Mouse (Mus musculus) spleen, adult 2 months (tissue): Measurements from ENCODE around the gene Syt16. TPM values are rescaled to one million over a fixed set of nuclear protein-coding genes. Genes with fewer than 3 reads are reported as not detected.

Source experiments
- DNase-seq, 2 experiments: peaks; one replicate each; pipeline versions ENCODE4 v3.0.0 to v3.0.0-alpha.2; 2012 to 2021; ENCODE audit warnings: low spot score in 2 of 2, low read depth in 1 of 2
- H3K27ac ChIP-seq: fragments of 200-500 bp; 2 replicates; pipeline ENCODE4 v1.5.1; 2012; ENCODE audit warnings: low read length, inconsistent platforms; ENCODE audit not compliant: insufficient read depth
- H3K27me3 ChIP-seq: fragments of 200-500 bp; 2 replicates; pipeline ENCODE4 v1.6.1; 2012; ENCODE audit warnings: mild to moderate bottlenecking, moderate library complexity, low read length, inconsistent platforms; ENCODE audit not compliant: control insufficient read depth, insufficient read depth
- H3K36me3 ChIP-seq: fragments of 200-500 bp; 2 replicates; pipeline ENCODE4 v1.6.1; 2012; ENCODE audit warnings: mild to moderate bottlenecking, low read length, inconsistent platforms; ENCODE audit not compliant: control insufficient read depth, insufficient read depth
- H3K4me1 ChIP-seq: fragments of 200-500 bp; 2 replicates; pipeline ENCODE4 v1.6.1; 2011; ENCODE audit warnings: inconsistent platforms; ENCODE audit not compliant: control insufficient read depth, insufficient read depth, insufficient read length
- H3K4me3 ChIP-seq: fragments of 200-500 bp; 2 replicates; pipeline ENCODE4 v1.5.1; 2011; ENCODE audit warnings: mild to moderate bottlenecking, inconsistent platforms; ENCODE audit not compliant: insufficient read depth, insufficient read length; ENCODE audit errors: extremely low read depth
- CTCF ChIP-seq: fragments of 200-500 bp; IDR thresholded peaks from 2 replicates; pipeline ENCODE4 v1.5.1; 2011; ENCODE audit warnings: mild to moderate bottlenecking, inconsistent platforms; ENCODE audit not compliant: insufficient read depth, insufficient read length, insufficient replicate concordance; ENCODE audit errors: extremely low read depth
- POLR2A ChIP-seq: fragments of 200-500 bp; IDR thresholded peaks from 2 replicates; pipeline ENCODE4 v1.6.1; 2011; ENCODE audit warnings: low read depth, low read length, inconsistent platforms
- WGBS: fragments of 180-500 bp; shearing (Covaris S2); methylation state at CpG from one replicate; pipeline ENCODE4 v1.1.7; 2018; 5-methylcytosine and 5-hydroxymethylcytosine counted together
- polyA plus RNA-seq: library from polyadenylated mRNA; depleted of rRNA; stranded (reverse); fragments of >200 nt; gene quantifications from 2 replicates; pipeline ENCODE4 v1.2.3, GENCODE M21; 2012

The Syt16 gene
- polyA plus RNA-seq, 1 experiment, result not detected

- TF ChIP-seq POLR2A, result no peak
- no peak for TF ChIP-seq CTCF
- 69% methylated on average over 17 of the region's 17 CpGs for WGBS
- no peak for DNase-seq
Observed at GRCm38 (mm10) chr12:74184596-74184995, 187.1 kb downstream of the Syt16 start.

GRCm38 (mm10) chr12:74188243-74188785 lies 190.9 kb downstream of the Syt16 start:
- no peak overlapping the region for H3K27ac ChIP-seq
- 87% methylated on average over 11 of the region's 11 CpGs for WGBS
- no peak for TF ChIP-seq CTCF
- TF ChIP-seq POLR2A, result no peak
- no peak for DNase-seq
- H3K36me3 ChIP-seq, result no peaks in the 10 kb centered on the region
- H3K4me1 ChIP-seq, result no peaks in the 10 kb centered on the region
- no peaks in the 10 kb centered on the region for H3K27me3 ChIP-seq
- no peak overlapping the region for H3K4me3 ChIP-seq

More at GRCm38 (mm10) chr12:74184596-74184995, 187.1 kb downstream of the Syt16 start:
- no peak overlapping the region for H3K4me3 ChIP-seq
- no peaks in the 10 kb centered on the region for H3K27me3 ChIP-seq
- no peaks in the 10 kb centered on the region for H3K4me1 ChIP-seq
- no peaks in the 10 kb centered on the region for H3K36me3 ChIP-seq
- H3K27ac ChIP-seq, result no peak overlapping the region

GRCm38 (mm10) chr12:74188815-74189214 lies 191.4 kb downstream of the Syt16 start:
- TF ChIP-seq CTCF, result no peak
- no peak for TF ChIP-seq POLR2A
- DNase-seq, result no peak
- Histone ChIP-seq H3K27ac (no peak overlapping the region), H3K4me1 (no peaks in the 10 kb centered on the region), H3K36me3 (no peaks in the 10 kb centered on the region), H3K27me3 (no peaks in the 10 kb centered on the region), H3K4me3 (no peak overlapping the region)
- 74% methylated on average over 7 of the region's 7 CpGs for WGBS

- no peak for DNase-seq
- WGBS, result 90% methylated on average over 4 of the region's 4 CpGs
- Histone ChIP-seq H3K27me3 (no peaks in the 10 kb centered on the region), H3K4me3 (no peak overlapping the region), H3K4me1 (no peaks in the 10 kb centered on the region), H3K36me3 (no peaks in the 10 kb centered on the region), H3K27ac (no peak overlapping the region)
- TF ChIP-seq CTCF (no peak), POLR2A (no peak)
Observed at GRCm38 (mm10) chr12:74189840-74190239, 192.4 kb downstream of the Syt16 start.

- Histone ChIP-seq H3K4me1 (no peaks in the 10 kb centered on the region), H3K36me3 (no peaks in the 10 kb centered on the region), H3K27ac (no peak overlapping the region), H3K27me3 (no peaks in the 10 kb centered on the region), H3K4me3 (no peak overlapping the region)
- no peak for TF ChIP-seq POLR2A
- TF ChIP-seq CTCF, result no peak
- no peak for DNase-seq
- 83% methylated on average over 5 of the region's 5 CpGs for WGBS
Observed at GRCm38 (mm10) chr12:74190297-74190696, 192.8 kb downstream of the Syt16 start.

GRCm38 (mm10) chr12:74192552-74192951 lies 195.1 kb downstream of the Syt16 start:
- Histone ChIP-seq H3K4me1 (no peaks in the 10 kb centered on the region), H3K27me3 (no peaks in the 10 kb centered on the region), H3K36me3 (no peaks in the 10 kb centered on the region), H3K27ac (no peak overlapping the region), H3K4me3 (no peak overlapping the region)
- WGBS, result 61% methylated on average over 4 of the region's 4 CpGs
- no peak for DNase-seq
- TF ChIP-seq POLR2A (no peak), CTCF (no peak)

GRCm38 (mm10) chr12:74201410-74201809 lies 203.9 kb downstream of the Syt16 start:
- Histone ChIP-seq H3K27me3 (no peaks in the 10 kb centered on the region), H3K27ac (no peak overlapping the region), H3K4me1 (no peaks in the 10 kb centered on the region), H3K4me3 (no peak overlapping the region), H3K36me3 (no peaks in the 10 kb centered on the region)
- 87% methylated on average over 5 of the region's 5 CpGs for WGBS
- DNase-seq, result no peak
- TF ChIP-seq POLR2A, result no peak
